Mouse (Mus musculus): Measurements from ENCODE around the gene Gclc. TPM values are rescaled to one million over a fixed set of nuclear protein-coding genes. Genes with fewer than 3 reads are reported as not detected.
A peak's percentile ranks its signal among the peaks of the same experiment; 100 is the strongest.

Gene Gclc
- 23.8 and 26.5 TPM in 2 replicates for polyA plus RNA-seq (2012; rRNA removed)

DNA sequence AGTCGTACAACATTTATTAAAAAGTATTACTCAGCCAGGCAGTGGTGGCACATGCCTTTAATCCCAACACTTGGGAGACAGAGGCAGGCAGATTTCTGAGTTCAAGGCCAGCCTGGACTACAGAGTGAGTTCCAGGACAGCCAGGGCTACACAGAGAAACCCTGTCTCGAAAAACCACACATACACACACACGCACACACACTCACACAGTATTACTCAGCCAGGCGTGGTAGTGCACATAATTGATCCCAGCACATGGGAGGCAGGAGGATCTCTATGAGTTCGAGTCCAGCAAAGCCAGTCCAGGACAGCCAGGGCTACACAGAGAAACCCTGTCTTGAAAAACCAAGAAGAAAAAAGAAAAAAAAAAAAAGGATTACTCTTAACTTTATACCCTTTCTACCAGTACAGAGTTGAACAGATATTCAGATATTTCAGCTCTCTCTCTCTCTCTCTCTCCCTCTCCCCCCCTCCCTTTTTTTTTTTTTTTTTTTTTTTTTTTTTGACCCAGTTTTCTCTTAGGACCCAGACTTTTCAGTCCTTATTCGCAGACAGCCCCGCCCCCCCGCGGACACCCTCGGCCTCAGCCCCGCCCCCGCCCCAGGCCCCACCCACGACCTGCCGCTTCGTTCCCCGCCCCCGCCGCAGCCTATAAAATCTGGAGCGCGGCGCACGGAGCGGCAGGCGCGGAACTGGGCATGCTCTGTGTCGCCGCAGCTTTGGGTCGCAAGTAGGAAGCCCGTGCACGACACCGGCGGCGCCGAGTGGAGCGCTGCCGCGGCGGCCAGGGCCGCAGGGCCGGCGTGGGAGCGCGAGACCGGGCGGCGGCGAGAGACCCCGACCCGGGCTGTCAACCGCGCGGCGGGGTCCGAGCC lies at the start of gene Gclc:
Gene Gclc, plus strand, starts transcription at position 683 of the 875 bp plus-strand sequence.
- no peak for DNase-seq (ENCODE audit: low read depth)

DNA sequence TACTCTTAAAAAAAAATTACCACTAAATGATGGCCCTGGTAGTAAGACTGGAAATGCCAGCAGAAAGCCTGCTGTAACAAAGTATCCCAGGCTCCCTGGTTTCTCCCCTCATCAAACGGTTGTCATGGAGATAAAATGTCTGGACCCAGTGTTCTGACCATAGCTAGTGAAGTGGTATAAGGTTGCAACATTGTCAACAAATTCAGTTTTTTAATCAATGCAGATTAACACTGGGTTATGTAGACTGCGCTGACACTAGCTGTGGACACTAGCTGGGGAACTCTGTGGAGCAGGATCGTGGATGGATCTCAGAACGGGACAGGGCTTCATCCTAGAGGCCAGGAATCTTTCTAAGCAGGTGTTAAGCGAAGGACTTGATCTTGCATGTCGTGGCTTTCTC lies 47.8 kb upstream of the Gclc start:
- DNase-seq (ENCODE audit: low read depth), result no peak

DNA sequence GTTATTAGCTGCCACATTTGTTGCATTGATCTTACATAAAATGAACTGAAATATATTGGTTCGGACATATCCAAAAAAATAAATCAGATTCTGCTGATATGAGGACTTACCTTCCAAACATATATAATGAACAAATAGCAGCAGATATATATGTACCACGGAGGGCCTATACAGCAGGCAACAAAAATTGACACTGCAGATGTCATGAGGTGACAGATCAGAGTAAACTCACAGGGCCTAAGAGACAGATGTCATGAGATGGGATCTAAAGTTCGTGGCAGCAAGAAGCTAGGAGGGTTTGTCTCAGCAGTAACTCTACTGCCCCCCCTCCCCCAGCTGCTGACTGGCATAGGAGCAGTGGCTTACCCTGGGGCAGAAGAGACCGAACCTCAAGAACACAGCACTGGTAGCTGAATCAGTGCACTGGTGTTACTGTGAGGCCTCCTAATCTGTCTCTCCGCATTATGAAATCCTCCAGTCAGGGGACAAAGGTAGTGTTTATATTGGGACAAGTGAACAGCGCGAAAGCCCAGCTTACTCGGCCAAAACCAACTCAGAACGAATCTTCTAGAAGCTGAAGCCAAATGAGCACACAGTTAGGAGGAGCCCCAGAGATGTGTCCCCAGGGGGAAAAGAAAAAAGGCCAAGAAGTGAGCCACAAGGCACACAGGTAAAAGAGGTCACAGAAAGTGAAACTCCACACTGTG lies 46.7 kb upstream of the Gclc start:
- DNase-seq (ENCODE audit: low read depth), result peak; percentile 93

DNA sequence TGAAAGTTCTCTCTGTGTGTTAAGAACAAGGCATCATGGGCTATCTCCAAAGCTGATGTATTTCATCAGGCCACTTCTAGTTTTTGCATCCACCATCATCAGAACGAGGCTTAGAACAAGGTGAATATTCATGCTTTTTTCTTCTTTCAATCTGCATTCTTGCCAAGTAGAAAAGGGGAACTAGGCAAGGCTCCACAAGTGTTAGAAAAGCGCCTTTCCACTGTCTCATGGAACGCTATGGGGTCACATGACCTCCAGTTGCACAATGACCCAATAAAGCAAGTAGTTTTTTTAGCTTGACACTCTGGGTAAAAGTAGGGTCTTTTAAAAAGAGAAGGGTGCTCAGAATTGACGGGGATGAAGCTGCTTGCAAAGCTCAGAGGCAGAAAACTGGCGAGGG lies 45.4 kb upstream of the Gclc start:
- no peak for DNase-seq (ENCODE audit: low read depth)

DNA sequence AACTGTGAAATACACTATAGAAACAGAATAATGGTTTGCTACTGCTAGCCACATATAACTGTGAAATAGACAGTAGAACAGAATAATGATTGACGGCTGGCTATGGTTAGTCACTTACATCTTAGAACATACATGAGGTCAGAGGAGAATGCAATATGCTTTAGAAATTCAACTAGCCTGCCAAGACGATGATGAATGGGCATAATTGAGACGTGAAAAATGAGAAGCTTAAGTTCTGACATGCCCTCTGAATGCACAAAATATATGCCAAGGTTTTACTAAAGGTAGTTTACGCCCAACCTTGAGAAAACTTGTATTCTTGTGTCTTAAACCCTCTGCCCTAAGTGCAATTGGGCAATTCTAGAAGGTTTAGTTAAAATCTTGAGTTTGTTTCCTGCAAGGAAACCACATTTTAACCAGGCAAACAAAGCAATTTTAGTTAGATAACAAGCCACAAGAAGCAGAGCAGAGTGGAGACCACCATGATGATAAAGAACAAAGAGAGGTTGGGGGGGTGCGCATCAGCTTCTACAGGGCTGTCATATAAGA lies 43.2 kb upstream of the Gclc start:
- peak; percentile 92 for DNase-seq (ENCODE audit: low read depth)

DNA sequence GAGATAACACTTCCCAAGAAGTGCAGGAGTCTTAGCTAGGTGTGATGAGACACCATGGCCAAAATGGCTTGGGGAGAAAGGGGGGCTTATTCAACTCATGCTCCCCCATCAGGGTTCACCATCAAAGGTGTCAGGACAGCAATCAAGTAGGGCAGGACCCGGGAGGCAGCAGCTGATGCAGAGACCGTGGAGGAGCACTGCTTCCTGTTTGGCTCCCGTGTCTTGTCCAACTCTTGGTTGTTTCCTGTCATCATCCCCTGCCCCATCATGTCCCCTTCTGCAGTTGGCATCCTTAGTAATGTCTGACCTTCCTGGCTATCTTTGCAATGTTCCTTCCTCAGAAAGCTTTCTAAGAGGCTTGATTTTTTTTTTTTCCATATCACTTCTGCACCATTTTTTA lies 41.5 kb upstream of the Gclc start:
- no peak for DNase-seq (ENCODE audit: low read depth)

DNA sequence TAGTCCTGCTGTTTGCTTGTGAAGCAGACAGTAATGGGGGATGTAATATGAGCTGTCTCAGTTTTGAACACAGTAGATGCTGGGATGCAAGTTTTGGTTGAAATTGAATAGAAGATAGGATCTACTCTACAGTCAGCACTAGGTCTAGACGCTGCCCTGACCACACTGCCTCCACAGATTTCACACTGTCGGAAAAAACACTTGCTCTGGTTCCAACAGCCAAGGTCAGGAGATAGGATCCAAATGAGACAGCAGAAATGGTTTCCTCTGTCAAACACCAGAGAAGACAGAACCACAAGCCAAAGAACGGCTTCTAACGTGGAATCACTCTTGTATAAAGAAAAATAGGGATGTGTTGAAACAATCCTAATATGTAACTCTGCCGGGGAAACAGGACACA lies 41.0 kb upstream of the Gclc start:
- DNase-seq (ENCODE audit: low read depth), result no peak

DNA sequence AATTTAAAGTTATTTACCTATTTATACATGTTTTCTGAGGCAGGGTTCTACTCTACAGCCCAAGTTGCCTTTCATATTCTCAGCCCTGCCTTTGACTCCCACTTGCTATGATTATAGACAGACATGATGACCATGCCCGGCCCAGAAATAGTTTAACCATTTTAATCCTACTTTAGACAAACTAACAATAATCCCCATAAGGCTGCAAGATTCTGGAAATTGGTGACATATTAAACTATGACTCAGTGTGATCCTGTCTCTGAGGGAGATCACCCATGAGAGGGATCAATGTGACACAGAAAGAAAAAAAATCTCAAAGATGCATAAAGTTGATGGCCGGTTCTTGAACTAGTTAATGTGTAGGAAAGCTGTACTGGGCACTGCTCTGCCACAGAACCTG lies 39.1 kb upstream of the Gclc start:
- no peak for DNase-seq (ENCODE audit: low read depth)

DNA sequence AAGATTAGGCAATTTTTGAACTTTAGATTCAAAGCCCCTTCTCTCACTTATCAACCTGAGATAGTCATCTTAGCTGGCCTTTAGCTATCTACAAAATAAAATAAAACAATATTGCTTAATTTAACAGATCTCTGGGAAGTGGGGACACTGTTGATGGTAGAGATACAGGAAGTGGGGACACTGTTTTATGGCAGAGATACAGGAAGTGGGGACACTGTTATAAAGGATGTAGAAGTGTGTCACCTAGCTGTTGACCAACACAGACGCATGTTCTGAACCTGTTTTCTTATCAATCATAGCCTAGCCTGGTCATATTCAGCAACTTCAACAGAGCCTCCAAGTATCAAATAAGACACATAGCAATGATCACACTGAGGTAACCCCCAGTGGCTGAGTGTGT lies 38.3 kb upstream of the Gclc start:
- DNase-seq (ENCODE audit: low read depth), result no peak

DNA sequence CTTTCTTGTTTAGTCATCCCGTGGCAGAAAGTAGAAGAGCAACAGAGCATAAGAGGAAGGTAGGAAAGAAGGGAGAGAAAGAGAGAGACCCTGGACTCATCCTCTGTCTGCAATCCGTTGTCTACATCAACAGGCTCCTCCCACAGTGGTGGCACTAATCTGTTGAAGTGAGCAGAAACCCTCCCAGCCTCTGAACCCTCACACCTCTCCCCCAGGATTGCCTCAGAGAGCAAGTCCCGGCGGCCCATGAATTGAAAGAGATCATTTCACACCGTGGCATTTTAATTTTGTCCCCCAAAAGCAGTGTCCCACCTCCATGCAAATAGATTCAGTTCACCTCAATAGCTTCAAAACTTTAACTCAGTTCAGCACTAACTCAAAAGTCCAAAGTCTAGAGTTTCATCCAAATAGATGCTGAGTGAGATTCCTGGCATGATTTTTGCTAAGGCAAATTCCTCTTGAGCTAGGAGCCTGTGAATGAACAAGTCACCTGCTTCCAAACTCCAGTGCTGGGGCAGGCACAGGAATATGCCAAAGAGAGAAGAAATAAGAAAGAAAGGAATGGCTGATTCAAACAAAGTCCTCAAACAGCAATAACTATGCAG lies 36.4 kb upstream of the Gclc start:
- no peak for DNase-seq (ENCODE audit: low read depth)

DNA sequence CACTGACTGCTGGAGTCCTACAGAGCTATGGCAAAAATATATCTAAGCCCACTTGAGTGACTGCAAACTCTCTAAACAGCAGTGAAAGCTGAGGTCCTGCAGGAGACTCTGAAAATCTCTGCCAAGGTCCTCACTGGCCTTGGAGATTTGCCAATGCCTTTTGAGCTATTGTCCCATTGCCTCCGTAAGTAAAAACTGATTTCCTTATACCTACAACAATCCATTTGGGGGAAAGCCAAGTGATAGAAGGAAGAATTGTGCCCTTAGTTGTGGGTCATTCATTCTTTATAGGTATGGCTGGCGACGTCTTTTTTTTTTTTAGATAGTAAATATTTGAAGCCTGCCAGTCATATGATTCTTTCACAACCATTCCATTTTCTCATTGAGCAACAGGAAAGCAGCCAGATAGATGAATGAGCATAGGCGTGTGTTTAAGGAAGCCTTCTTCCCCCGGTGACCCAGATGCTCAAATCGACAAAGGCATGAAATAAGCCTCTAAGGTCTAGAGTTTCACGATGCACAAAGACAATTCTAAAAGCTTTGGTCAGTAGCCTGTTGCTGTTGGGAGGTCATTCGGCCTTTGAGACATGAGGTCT lies 35.4 kb upstream of the Gclc start:
- no peak for DNase-seq (ENCODE audit: low read depth)

DNA sequence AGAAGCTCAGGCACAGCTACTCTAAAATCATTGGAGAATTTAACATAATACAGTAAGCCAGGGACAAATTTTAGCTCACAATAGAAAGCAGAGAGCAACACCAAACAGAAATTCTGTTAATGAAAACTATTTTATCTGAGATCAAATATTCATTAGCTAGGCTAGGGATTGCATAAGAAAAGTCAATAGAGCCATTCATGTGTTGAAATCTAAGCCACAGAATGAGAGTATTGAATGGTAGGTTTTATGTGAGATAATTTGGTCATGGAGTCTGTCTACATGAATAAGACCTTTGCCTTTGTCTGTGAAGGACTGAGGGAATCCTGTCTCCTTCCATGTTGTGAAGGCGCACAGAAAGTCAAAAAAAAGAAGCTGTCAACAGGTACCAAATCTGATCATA lies 34.7 kb upstream of the Gclc start:
- no peak for DNase-seq (ENCODE audit: low read depth)

DNA sequence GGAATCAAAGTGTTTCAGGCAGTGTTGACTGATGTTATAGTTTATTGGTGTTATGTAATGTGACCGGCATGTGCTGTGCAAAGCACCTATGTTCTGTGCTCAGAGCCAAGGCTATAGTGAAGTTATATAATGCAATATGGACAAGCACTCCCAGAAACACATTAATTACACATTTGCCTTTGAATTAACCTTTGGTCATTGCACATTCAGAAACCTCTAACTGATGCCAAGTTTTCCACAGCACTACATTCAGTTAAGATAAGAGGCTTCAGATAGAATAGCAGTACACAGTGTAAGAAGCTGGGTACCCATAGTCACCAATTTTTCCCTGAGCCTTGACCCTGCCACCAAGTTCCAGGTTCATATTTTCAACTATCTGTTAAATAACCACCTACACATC lies 32.0 kb upstream of the Gclc start:
- DNase-seq (ENCODE audit: low read depth), result no peak

DNA sequence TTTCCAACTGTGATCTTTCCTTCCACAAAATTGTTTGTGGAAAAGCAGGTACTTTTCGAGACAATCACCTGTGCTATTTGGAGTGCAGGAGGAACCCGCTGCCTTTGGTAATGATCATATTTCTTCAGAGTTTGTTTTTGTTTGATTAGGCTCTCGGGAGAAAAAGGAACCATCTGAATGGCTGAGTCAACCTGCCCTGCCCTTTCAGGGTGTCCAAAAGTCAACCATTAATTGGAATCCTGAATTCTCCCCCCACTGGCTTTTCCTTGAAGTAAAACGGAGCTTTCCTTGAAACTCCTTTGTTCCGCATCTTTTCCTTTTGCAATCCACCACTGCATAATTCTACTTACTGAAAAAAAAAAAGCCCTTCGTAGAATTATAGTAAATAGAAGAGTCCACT lies 30.1 kb upstream of the Gclc start:
- no peak for DNase-seq (ENCODE audit: low read depth)

DNA sequence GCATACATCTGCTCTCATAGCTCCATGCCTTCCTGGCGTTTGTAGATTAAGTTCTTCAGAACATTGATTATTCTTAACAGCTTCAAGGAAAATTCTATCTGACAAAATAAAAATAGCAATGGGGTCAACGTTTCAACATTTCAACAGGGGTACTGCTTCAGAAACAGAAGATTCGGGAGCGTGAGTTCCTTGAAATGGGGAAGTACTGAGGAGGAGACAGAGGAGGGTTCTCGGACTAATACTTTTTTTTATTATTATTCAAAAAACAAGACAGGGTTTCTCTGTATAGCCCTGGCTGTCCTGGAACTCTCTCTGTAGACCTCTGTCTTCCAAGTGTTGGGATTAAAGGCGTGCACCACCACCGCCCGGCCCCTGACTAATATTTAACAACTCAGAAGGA lies 28.9 kb upstream of the Gclc start:
- DNase-seq (ENCODE audit: low read depth), result no peak

DNA sequence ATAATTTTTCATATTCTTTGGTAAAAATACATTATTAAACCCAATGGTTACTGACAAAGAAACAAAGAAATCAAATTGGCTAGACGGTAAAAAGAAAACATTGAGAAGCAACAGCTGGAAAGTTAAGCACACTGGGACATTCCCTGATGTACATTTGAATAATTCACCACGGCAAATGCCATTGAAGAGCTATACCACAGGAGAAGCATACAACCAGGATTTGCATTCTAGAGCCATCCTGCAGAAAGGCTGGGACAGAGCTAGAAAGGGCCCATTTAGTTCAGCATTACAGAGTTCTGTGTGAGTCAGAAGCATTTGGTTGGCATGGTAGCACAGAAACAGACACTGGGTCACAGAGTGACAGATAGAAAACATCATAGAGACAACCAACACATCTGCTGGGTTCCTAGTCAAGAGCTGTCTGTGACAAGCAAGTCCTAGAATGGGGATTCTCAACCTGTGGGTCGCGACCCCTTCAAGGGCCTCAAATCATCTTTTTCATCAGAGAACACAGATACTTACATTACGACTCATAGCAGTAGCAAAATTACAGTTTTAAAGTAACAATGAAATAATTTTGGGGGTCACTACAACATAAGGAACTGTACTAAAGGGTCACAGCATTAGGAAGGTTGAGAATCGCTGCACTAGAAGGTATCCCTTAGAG lies 28.2 kb upstream of the Gclc start:
- no peak for DNase-seq (ENCODE audit: low read depth)

DNA sequence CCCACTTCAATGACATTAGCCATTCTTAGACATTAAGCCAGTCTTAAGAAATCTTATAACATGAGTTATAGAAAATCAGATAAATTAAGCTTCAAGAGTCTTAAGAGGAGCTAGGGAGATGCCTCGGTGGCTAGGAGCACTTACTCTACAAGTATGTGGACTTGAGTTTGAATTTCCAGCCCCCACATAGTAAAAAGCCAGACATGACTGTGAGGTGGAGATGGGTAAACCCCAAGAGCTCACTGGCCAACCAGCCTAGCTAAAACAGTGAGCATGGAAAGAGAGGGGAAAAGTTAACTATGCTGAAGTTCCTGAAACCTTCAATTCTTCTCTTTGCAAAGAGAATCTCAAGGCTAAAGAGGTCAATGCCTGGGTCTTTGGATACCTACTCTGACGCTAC lies 27.3 kb upstream of the Gclc start:
- no peak for DNase-seq (ENCODE audit: low read depth)

DNA sequence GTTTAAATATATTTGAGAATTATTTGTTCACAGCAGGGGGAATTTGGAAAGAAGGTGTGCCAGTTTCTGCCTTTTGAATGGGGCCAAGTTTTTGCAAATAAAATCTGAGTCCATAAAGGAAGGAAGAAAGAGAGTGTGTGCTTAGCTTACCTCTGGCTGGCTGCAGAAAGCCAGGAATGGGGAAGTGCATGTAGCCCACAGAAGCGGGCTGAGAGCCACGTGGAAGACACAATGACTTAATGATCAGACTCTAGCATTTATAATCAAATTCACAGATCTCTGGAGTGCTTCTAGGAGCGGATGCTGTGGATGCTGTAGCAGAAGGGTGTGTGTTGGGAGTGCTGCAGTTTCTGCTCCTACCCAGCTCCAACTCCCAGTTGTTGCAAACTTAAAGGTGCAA lies 22.3 kb upstream of the Gclc start:
- no peak for DNase-seq (ENCODE audit: low read depth)

DNA sequence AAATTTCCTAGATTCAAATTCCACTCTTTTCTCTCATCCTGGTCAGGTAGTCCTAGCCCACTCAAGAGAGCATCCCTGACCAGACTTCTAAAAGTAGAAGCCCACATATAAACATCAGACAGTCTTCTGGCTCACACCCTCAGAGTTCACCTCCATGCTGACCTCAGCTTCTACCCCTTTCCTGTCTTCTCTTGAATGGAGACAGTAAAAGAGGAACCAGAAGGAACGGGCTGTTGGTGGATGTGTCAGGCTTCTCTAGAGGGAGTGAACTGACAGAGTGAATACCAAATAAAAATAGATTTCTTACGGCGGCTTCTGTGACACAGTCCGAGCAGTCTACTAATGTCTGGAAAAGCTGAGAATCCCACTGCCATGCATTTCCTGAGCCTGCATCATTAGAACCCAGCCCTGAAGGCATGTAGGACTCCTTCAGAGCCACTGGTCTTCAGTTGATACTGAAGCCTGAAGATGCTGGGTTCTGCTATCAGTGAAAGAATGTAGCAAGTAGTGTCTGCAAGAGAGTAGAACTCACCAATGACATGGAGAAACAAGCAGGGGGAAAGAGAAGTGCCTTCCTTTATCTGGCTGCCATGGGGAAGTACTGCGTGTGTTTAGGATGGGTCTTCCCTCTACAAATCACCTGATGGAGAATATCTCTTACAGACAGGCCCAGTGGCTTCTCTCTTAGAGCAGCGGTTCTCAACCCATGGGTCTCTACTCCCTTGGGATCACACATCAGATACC lies 16.9 kb upstream of the Gclc start:
- DNase-seq (ENCODE audit: low read depth), result no peak

DNA sequence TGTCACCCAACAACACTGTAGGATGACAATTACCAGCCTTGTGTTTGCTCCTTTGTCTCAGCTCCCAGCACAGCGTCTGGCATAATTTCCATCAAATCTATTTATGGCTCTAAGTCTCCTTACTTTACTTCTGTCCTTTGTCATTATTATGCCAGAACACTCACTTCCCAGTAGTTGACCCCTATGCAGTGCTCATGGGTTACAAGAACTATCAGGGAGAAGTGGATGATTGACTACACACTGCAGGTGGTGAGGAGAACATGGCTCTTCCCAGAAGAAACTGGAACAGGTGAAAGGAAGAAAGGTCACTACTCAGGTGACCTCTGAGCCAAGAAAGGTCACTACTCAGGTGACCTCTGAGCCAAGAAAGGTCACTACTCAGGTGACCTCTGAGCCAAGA lies 12.9 kb upstream of the Gclc start:
- no peak for DNase-seq (ENCODE audit: low read depth)

DNA sequence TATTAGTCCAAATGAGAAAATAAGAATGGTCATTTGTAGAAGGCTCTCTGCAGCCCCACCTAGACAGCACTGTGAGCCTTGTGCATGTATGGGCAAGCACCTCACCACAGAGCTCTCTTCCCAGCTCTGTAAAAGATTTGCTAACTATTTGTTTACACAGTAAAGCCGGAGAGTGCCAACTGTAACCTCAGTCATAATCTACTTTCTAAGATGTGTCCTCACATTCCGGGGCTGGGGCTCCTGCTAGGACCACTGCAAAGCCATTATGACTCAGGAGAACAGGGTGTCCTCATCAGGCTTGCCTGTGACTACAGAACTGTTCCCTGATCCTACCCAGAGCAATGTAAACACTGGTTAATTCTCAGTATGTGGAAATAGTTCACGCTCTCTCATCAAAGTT lies 9.5 kb upstream of the Gclc start:
- DNase-seq (ENCODE audit: low read depth), result peak; percentile 69

All from gonadal fat pad, adult 2 months (tissue).